Mouse (Mus musculus): Measurements from ENCODE around the gene Klc4.

Gene Klc4

DNA sequence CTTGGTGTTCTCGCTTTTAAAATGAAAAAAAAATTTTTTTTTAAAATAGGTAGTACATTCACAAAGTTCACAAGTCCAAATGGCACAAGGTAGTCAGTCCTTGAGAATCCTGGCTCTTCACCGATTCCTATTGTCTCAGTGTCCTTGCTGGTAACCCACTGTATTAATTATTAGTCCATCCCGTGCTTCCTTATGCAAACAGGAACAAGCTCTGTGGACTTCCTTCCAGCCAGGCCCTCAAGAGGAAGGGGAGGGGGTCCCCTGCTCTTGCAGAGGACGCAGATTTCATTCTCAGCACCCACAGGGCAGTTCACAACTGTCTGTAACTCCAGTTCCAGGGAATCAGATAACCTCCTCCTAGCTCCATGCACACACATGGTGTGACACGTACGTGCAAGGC is 10.2 kb upstream of the Klc4 start:
- no peak for DNase-seq (ENCODE audit: extremely low spot score, low read depth, low spot score)

DNA sequence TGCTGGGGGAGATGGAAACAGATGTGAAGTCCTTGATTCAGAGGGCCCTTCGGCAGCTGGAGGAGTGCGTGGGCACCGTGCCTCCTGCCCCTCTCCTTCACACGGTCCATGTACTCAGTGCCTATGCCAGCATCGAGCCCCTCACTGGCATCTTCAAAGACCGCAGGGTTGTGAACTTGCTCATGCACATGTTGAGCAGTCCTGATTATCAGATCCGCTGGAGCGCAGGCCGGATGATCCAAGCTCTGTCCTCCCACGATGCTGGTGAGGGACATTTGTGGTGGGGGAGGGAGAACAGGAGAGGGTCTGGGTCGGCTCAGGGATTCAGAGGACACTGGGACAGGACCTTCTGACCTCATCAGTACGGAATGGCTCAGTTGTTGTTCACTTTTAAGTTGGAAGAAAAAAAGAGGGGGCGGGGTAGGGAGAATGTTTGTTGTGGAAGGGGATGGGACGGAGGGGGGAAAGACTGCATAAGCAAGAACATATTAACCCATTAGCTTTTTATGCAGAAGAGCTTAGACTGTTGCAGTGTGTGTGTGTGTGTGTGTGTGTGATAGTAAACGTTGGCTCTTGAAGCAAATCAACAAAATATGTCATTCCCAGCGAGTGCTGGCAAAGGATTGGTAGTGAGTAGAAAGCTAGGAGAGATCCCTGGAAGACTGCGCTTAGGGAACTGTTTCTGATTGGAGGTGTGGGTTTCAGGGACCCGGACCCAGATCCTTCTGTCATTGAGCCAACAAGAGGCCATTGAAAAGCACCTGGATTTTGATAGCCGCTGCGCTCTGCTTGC is 6.1 kb upstream of the Klc4 start:
- no peak for DNase-seq (ENCODE audit: extremely low spot score, low read depth, low spot score)

DNA sequence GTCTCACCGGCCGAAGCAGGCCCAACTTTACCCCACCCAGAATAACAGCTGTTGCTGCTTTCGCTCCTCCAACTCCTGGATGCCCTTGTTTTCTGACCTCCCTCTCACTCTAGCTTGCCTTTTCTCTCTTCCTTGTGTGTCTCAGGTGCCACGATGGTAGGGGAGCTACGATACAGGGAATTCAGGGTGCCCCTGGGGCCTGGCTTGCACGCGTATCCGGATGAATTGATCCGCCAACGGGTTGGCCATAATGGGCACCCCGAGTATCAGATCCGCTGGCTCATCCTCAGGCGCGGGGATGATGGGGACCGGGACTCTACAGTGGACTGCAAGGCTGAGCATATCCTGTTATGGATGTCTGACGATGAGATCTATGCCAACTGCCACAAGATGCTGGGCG is 5.5 kb upstream of the Klc4 start:
- DNase-seq (ENCODE audit: extremely low spot score, low read depth, low spot score): no peak

DNA sequence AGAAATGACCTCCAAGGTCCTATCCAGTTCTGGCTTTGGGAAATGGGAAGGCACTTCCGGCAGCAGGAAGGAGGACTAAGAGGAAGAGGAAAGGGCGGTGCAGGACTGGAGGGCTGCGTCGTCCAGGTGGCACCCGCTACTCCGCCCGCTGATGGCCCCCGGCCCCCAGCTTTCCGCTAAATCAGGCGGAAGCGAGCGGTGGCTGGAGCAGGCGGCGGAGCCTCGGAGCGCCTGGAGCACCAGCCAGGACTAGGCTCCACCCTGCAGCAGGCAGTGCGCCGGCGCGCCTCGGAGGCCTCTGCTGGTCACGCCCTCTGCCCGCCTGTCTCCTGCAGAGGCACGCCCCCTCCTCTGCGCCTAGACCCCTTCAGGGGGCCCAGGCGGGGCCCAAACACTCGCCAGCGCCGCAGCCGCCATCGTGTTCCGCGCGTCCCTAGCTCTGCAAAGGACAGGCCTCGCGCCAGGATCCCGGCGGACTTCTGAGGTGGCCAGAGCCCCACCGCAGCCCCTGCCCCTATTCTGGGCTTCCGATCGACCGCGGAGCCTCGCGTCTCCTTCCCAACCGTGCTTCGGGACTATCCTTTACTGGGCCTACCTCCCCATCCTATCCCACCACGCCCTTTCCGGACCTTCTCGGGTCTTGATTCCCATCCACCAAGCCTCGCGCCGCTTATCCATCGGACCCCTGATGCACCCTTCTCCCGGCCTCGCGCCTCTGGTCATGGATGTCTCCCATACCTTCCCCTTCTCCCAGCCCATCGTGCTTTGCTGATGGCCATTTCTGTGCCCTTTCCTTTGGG is 4.6 kb upstream of the Klc4 start, which contains the start of gene Cul7:
Cul7 (plus strand) TSS at position 106 of the 800 bp plus-strand sequence.
- DNase-seq (ENCODE audit: extremely low spot score, low read depth, low spot score): no peak

DNA sequence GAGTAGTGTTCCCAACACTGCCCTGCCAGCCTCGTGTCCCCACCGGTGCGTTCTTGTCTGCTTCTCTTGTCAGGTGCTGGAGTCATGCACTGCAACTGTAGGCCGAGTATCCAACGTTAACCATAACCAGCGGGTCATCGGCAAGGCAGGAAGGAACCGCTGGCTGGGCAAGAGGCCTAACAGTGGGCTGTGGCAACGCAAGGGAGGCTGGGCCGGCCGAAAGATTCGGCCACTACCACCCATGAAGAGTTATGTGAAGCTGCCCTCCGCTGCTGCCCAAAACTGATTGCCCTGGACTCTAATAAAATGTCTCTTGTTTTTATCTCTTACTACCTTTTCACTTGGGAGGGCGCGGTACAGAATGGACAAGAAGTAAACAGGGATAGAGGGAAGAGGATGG is 4.0 kb upstream of the Klc4 start:
- DNase-seq (ENCODE audit: extremely low spot score, low read depth, low spot score): no peak

DNA sequence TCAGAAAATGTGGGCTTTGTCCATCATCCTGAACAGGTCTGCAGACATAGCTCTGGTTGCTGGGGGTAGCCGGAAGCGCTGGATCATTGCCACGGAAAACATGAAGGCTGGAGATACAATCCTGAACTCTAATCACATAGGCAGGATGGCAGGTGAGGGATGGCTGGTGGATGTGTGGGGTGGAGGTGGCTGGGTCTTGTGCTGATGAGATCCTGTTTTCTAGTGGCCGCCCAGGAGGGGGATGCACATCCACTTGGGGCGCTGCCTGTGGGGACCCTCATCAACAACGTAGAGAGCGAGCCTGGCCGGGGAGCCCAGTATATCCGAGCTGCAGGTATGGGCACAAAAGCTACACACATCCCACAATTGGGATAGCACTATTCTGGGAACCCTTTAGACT is 2.6 kb upstream of the Klc4 start:
- no peak for DNase-seq (ENCODE audit: extremely low spot score, low read depth, low spot score)

DNA sequence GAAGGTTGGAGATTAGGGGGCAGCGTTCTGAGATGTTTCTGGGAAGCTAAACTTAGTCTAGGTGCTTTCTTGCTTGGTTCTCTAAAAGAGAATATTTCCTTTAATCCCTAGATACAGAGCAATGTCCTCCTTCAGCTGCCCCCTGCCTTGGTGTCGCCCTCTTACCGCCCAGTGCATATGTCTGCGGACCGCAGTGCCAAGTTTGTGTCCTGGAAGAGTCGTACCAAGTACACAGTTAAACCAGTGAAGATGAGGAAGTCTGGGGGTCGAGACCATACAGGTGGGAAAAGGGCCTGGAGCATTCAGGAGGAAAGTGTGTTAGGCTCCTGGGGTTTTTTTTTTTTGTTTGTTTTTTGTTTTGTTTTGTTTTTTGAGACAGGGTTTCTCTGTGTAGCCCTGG is 1.5 kb upstream of the Klc4 start:
- DNase-seq (ENCODE audit: extremely low spot score, low read depth, low spot score): no peak

DNA sequence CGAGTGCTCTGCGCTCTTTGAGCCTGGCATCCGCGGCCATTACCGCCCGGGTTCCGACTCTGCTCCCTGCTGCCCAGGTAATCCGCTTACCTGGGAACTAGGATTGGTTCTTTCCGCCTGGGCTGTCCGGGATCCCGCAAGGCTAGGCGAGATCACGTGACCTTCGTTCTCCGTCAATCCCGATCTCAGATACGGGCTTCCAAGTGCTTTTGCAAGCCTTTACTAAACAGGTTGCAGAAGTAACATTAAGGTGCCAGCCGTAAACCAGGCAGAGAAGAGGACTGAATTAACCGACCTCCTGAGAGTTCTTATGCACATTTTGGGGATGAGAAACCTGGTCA is 470 bp upstream of the Klc4 start:
- DNase-seq (ENCODE audit: extremely low spot score, low read depth, low spot score): no peak

DNA sequence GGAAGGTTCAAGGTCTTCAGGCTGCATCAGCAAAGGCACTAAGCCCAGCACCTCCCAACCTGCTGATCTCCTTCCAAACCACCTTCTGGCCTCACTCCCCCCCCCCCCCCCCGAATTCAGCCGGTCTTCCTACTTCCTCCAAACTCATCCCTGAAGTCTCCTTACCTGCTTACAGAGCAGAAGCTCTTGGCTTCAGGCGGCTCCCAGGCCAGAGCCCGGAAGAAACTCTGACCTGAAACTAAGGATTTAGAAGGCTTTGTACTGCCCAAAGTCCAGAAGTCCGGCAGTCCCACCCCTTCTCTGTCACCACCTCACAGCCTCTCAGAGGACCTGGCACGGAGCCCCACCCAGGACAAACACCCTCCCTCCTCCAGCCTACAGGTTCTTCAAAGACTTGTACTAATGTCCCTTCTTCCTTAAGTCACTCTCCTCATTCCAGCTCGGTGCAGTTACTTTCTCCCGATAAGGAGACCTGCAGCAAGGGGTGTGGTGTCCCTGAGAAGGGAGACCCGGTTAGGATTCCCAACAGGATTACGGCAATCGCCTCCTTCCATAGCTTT is 826 bp downstream of the Klc4 start:
- no peak for DNase-seq (ENCODE audit: extremely low spot score, low read depth, low spot score)

DNA sequence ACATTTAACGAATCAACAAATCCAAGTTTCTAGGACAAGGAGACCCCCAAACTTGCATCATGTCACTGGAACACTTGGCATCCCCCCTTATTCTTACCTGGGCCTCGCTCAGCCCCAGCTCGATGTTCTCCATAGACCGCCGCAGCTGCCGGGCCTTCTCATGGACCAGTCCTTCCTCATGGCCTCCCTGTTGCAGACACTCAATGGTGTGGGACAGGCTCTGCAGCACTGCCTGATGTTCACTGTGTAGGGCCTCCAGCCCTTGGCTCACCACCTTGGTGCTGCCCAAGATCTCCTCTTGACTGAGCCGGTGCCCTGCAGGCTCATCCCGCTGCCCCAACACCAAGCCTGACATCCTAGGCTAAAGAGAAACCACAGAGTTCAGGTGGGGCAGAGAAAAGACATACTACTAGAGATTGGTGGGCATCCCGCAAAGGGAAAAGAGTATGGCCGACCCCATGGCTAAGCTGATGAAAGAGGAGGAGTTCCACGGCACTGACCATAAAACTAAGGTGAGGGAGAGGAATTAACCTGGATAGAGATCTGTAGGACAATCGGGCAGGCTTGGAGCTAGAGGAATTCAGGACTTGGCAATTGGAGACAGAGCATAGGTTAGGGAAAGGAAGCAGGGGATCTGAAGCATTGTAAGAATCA is 1.5 kb downstream of the Klc4 start:
- no peak for DNase-seq (ENCODE audit: extremely low spot score, low read depth, low spot score)

DNA sequence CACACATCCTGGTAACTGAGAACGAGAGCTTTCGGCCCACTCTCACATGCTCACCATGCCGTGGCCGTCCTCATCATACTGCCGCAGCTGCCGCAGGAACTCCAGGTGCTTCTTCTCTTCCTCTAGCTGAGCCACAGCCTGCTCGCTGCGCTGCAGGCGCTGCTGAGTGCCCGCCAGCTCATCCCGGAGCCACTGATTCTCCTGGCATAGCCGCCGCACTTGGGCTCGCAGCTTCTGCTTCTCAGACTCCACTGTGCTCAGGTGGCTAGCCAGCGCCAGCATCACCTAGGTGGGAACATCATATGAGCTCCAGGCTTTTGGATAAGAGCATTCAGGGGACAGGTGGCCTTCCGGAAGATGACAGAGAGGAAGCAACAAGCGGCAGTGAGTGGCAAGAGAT is 3.8 kb downstream of the Klc4 start:
- no peak for DNase-seq (ENCODE audit: extremely low spot score, low read depth, low spot score)

DNA sequence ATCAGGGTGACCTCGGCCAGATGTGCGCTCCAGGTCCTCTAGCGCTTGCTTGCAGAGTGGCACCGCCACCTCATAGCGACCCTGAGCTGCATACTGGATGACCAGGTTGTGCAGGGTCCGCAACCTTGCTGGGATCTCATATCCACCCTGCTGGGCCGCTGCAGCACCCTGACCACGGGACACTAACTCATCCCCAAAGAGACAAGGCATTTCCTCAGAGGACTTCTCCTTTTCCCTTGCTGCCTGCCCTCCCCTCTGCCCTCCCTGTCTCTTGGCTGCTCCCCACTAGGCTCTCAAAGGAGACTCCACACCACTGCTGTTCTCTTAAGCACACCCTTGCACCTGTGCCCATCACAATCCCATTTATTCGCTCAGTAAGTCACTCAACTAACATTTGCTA is 5.9 kb downstream of the Klc4 start:
- DNase-seq (ENCODE audit: extremely low spot score, low read depth, low spot score): no peak

DNA sequence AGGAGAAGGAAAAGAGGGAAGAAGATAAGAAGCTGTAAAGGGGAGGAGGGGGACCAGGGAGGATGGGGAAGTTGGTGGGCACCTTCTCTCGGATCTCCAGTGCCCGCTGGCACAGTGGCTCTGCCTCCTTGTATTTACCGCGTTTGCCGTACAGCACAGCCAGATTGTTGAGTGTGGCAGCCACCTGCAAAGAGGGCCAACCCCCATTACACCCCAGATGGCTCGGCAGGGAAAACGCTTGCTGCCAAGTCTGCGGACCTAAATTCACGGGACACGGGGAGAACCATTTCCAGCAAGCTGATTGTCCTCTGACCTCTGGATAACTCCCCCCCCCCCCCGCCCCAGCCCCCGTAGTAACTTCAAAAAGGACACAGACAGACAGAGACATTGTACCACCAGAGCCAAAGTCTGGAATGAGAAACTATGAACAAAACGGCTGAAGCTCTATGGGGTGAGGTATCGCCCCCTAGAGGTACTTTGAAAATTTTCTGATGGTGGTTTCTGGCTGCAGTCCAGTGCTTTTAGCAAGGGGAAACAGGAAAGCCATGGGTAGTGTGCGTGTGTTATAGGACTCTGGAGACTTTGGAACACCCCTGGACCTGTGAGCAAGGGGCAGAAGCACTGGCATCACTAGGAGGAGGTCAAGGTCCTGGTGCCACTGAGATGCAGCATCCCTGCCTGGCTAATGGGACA is 8.8 kb downstream of the Klc4 start:
- DNase-seq (ENCODE audit: extremely low spot score, low read depth, low spot score): no peak

DNA sequence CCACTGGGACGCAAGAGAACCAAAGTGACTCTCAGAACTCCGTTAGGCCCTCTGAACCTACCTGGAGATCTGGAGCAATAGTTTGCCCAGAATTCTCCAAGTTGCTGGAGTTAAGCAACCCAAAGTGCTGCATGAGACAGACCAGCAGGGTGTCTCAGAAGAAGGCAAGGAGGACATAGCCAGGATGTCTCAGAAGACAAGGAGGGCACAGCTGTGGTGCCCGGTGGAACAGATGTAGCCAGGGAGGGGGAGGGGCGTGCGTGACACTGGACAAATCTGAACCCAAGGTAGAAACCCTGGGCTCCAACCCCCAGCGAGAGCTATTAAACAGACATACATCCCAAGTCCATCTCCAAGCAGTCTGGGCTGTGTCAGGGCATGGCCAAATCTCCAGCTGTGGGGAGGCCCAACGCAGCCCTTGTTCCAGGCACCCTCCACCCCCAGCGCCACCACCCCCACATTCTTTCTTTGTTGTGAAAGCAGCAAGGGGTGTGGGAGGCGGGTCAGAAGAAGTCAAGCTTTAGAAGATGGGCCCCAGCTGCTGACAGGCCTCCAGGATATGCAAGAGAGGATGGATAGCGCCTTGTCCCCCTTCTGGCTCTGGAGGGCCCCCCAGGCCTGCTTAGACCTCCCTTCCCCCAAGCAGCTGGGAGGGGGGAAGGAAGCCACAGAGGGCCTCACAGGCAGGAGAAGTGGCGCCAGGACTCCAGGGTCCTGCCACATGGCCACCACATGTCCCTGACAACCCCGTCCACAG is 16.0 kb downstream of the Klc4 start:
- no peak for DNase-seq (ENCODE audit: extremely low spot score, low read depth, low spot score)

DNA sequence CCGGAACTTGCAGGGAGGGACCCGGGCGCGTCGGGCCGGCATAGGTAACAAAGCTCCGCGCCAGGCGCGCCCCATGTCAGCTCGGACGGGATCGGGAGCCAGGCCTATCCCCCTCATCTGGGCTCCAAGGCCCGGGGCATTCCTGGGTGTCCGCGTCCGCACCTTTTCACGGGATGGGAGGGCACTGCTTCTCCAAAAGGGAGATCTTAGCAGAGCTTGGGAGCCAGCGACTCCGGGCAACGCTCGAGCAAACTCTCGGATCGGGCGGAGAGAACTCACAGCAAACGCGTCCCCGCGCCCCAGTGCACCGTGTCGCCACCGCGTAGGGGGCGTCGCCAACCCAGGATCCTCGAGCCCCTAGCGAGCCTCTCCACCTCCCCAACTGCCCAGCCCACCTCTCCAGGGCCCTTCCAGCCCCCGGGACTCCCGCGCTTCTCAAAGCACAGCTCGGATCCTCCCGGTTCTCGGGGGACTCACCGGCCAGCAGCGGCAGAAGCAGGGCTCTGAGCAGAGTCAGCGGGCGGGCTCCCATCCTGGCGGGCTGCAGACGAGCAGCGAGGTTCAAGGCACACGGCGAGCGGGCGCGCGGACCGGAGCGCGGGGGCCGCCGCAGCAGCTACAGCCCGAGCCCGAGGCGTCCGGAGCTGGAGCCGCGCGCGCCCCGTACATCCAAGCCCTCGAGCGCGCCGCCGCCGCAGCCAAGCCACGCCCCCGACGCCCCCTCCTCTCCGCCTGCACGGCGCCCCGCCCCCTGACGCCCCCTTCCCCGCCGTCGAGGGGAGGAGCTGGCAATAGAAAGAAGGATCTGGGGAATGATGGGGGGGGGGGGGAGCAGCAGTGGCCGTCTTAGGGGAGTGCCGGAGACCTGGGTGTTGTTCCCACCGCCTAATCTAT is 16.8 kb downstream of the Klc4 start, which contains the start of gene Ptk7:
Ptk7 (minus strand) TSS at position 714 of the 894 bp plus-strand sequence.
- no peak for DNase-seq (ENCODE audit: extremely low spot score, low read depth, low spot score)

DNA sequence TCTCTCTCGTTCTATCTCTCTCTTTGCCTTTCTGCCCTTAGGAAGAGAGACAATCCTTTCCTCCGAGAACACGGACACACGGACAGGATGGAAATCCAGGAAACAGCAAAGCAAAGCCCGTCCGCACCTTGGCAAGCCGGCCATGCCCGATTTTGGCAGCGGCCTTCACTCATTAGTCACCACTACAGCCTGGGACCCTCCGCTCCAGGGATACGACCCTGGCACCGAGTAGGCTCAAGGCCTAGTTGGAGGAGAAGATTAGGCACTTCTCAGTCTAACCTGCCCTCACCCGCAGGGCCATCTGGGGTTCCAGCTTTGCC is 17.4 kb downstream of the Klc4 start:
- no peak for DNase-seq (ENCODE audit: extremely low spot score, low read depth, low spot score)

DNA sequence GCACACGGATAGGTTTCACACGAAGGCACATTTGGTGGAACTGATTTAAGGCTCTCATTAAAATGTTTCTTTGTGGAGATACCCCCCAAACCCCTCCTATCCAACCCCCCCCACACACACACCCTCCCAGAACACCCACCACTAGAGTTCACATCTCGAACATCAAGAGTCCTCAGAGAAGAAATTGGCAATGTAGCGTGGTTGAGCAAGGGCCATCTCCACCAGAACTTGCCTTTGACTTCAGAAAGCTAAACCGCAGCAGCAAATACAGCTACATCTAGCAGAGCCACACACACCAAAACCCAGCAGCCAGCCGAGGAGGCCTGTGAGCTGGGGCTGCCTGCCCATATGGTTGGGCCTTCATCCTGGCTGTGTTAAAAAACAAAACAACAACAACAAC is 18.4 kb downstream of the Klc4 start:
- DNase-seq (ENCODE audit: extremely low spot score, low read depth, low spot score): no peak

DNA sequence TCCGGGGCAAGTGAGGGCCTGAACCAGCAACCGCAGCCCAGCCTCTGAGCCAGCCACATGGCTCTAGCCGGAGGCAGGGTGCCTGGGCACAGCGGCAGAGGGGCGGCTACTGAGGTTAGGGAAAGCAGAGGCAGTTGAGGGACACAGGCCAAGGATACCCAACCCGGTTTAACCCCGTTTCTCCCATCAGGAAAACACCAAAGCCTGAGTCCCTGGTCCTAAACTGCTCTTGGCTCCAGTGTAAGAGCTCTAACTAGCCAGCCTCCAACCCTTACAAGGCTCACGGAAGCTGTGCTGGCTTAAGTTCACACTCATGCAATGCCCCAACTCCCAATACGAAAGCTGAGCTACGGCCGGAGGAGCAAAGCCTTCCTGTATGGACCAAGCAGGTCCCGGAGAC is 21.2 kb downstream of the Klc4 start:
- no peak for DNase-seq (ENCODE audit: extremely low spot score, low read depth, low spot score)

DNA sequence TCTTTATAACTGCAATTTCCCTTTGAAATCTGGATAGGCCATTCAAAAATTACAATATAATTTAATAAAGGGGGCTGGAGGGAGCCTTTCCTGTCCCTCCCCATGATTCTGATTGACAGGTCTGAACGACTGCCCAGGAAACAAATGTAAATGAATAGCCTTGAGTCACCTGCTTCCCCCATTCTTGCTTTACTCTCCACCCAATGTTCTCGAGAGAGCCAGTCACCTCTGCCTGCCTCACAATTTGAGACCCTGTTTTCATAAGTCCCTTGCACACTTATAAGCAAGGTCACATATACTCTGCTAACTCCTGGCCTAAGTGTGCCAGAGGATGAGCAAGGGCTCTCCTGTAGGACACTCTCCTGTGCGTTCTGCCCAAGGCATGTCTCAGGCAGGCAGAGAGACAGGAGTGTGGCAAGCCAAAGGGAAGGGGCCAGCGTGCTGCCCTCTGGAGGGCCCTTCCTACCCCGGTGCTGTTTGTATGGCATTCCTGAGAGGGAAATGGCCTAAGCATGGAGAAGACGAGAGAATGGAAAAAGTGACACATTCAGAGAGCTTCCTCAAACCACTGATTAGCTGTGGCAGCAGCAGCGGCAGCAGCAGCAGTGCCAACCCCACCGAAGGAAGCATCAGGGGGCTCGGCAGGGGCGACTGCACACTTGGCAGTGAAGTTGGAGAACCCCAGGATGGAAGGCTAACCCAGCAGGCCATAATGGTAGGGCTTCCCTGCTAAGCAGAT is 21.8 kb downstream of the Klc4 start:
- DNase-seq (ENCODE audit: extremely low spot score, low read depth, low spot score): no peak

Data from hindlimb bud, embryonic 11.5 days (tissue).